Mouse (Mus musculus) myocyte (in vitro differentiated cells): Measurements from ENCODE around the gene Ric8a.

ENCODE experiments used
- CEBPB ChIP-seq: IDR thresholded peaks from 2 replicates; pipeline ENCODE4 v1.6.1; 2011; ENCODE audit warnings: mild to moderate bottlenecking, moderate library complexity; ENCODE audit not compliant: poor library complexity, insufficient read depth, severe bottlenecking
- E2F4 ChIP-seq: IDR thresholded peaks from one replicate; pipeline ENCODE4 v1.6.1; 2011; ENCODE audit warnings: mild to moderate bottlenecking, control low read depth, moderate library complexity; ENCODE audit not compliant: insufficient read depth
- MAX ChIP-seq: IDR thresholded peaks from one replicate; pipeline ENCODE4 v1.6.1; 2011; ENCODE audit warnings: low read depth, mild to moderate bottlenecking, control low read depth
- MYOD1 ChIP-seq, 3 experiments: IDR thresholded peaks; one replicate each; pipeline ENCODE4 v1.6.1; 2011; ENCODE audit warnings: control low read depth in 2 of 3, low read depth in 2 of 3, mild to moderate bottlenecking in 2 of 3, moderate library complexity in 1 of 3; ENCODE audit not compliant: insufficient read length in 2 of 3, control insufficient read depth in 1 of 3
- MYOG ChIP-seq, 3 experiments: IDR thresholded peaks; one replicate each; pipeline ENCODE4 v1.6.1; 2011; ENCODE audit warnings: control low read depth in 2 of 3, low read depth in 2 of 3, mild to moderate bottlenecking in 2 of 3; ENCODE audit not compliant: insufficient read length in 2 of 3, control insufficient read depth in 1 of 3, insufficient read depth in 1 of 3
- POLR2A ChIP-seq: IDR thresholded peaks from one replicate; pipeline ENCODE4 v1.6.1; 2011; ENCODE audit warnings: low read depth, mild to moderate bottlenecking, control low read depth, moderate library complexity; ENCODE audit not compliant: insufficient read length
- POLR2AphosphoS2 ChIP-seq: IDR thresholded peaks from one replicate; pipeline ENCODE4 v1.6.1; 2011; ENCODE audit warnings: low read depth, control low read depth; ENCODE audit not compliant: insufficient read length
- TCF12 ChIP-seq: IDR thresholded peaks from one replicate; pipeline ENCODE4 v1.6.1; 2011; ENCODE audit warnings: mild to moderate bottlenecking, control low read depth; ENCODE audit not compliant: poor library complexity, insufficient read depth, severe bottlenecking

DNA sequence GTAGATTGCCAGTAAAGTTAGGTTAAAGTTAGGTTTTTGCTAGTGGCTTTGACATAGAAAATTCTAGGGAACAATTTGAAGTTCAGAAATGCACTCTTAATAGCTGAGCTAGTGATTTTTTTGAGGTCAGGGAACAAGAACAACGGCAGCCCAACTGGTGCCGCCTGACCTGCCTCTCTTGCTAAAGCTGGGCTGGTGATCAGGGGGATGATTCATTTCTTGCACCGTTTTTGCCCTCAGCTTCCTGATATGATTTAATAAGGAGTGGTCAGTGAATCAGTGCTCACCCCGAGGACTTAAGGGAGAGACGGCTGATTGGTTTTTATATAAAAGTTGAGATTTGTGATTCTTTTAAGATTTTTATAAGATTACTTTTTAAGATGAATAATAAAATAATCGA, 25.3 kb upstream of the Ric8a start:
- TF ChIP-seq POLR2A = no peak
- TF ChIP-seq MYOG (IDR thresholded peaks at IDR 0.05; ENCODE audit: control insufficient read depth in 1 of 3, insufficient read depth in 1 of 3, insufficient read length in 2 of 3, low read depth in 2 of 3) = no peak
- TF ChIP-seq MAX = no peak
- no peak for TF ChIP-seq CEBPB
- TF ChIP-seq POLR2AphosphoS2 = no peak
- no peak for TF ChIP-seq E2F4
- TF ChIP-seq TCF12 = no peak
- no peak for TF ChIP-seq MYOD1 (IDR thresholded peaks at IDR 0.05; ENCODE audit: control insufficient read depth in 1 of 3, insufficient read length in 2 of 3, low read depth in 2 of 3)
